Mouse (Mus musculus) bone marrow macrophage, adult 2 months (primary cell): ENCODE data around the gene Thap8.

Experiments
- CTCF ChIP-seq: IDR thresholded peaks from 2 replicates; pipeline ENCODE4 v1.5.1; 2012; ENCODE audit warnings: low read depth, mild to moderate bottlenecking, low read length, moderate library complexity
- POLR2A ChIP-seq: IDR thresholded peaks from 2 replicates; pipeline ENCODE4 v1.6.1; 2012; ENCODE audit warnings: mild to moderate bottlenecking, low read depth, low read length, borderline replicate concordance

DNA sequence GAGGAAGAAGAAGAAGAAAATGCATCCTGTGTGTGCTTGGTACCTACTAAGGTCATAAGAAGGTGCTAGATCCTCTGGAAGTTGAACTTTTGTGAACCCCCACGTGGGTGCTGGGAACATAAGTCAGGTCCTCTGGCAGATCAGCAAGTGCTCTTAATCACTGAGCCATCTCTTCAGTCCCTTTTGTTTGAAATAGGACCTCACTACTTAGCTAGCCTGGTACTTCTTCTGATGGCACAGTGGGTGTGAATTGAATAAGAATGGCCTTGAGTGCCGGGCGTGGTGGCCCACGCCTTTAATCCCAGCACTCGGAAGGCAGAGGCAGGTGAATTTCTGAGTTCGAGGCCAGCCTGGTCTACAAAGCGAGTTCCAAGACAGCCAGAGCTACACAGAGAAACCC lies 14.0 kb upstream of the Thap8 start:
- no peak for TF ChIP-seq POLR2A
- TF ChIP-seq CTCF, result no peak
